Mouse (Mus musculus): Measurements from ENCODE around the gene Ddx41.

DNA sequence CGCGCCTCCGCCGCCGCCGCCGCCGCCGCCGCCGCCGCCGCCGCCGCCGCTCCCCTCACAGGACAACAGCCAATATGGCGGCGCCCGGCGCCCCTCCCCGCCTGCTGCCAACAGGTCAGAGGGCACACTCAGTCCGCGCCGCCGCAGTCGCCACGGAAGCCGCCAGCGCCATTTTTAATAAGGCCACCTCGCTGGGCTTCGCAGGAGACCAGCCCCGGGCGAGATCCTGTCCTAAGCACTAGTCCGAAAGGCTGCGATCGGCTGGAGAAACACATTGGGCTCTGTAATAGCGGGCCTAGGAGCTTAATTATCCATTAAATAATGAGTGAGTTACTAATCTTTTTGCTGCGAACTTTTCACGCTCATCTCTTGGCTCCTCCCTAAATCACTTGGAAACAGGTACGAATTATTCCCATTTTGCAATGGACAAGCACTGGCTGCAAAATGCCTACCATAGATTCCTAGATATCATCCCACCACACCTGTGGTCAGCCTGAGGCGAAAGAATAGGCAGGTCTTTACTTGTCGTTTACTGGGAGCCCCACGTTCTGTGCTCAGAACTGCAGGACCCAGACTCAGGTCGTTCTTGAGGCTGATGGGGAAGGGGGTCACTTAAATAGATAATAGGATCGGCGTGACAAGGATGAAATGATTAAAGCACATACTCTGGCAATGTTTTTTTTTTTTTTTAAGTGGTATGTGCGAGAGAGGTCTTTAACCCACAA, 34.7 kb upstream of the Ddx41 start, which contains the start of gene Fam193b:
- TF ChIP-seq CTCF (IDR thresholded peaks at IDR 0.05; ENCODE audit: low read depth, low read length) (no peak), TAL1 (conservative IDR thresholded peaks at IDR 0.05; ENCODE audit: low read depth, low read length) (no peak), GATA1 (IDR thresholded peaks at IDR 0.05; ENCODE audit: borderline replicate concordance, low read length) (no peak), POLR2AphosphoS5 (IDR thresholded peaks at IDR 0.05; ENCODE audit: insufficient replicate concordance, low read depth, low read length) (no peak), GATA2 (IDR thresholded peaks at IDR 0.05; ENCODE audit: borderline replicate concordance, low read depth, low read length) (no peak)
